Mouse (Mus musculus): ENCODE measurements around the gene 1600014C10Rik.

Gene 1600014C10Rik

DNA sequence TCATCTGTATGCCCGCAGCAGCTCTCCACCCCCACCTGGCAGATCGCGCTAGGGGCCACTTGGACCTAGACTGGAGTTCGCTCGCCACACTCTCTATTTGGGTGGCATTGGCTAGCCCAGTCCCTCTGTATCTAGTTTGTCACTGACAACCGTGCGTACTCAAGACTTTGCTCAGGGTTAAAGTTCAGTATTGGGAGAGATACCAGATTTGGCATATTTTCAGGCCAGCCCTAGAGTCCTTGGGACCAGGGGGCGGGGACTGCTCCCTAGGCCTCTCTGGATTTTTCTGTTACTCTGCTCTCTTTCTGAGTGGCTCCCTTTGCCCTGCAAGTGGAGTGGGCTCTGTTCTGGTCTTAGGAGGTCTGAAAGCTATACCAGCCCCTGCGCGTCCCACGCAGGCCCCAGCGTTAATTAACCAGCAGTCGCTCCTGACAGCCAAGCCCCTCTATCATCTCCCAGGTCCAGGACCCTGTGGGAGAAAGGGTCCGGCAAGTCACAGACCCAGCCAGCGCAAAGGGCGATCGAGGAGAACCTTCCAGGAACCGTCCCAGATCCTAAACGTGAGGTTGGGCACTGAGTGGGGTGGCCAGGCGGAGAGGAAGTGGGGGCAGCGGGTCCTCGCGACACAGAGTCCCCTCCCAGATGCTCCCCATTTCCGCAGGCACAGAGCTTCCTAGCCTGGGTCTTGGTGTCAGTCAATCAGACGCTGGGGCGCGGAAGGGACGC is at the start of gene 1600014C10Rik:
TSS of gene 1600014C10Rik (plus strand) at position 256 of the 726 bp plus-strand sequence.
- no peak for DNase-seq (ENCODE audit: low read depth)

DNA sequence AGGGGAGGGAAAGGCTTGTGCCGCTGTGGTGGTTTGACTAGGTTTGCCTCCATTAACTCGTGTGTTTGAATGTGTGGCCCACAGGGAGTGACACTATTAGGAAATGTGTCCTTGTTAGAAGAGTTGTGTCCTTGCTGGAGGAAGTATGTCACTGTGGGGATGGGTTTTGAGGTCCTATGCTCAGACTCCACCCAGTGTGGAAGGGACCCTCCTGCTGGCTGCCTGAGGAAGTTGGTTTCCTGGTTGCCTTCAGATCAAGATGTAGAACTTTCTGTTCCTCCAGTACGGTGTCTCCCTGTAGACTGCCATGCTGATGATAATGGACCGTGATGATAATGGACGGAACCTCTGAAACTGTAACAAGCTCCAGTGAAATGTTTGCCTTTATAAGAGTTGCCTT is 48.5 kb upstream of the 1600014C10Rik start:
- DNase-seq (ENCODE audit: low read depth), result no peak

DNA sequence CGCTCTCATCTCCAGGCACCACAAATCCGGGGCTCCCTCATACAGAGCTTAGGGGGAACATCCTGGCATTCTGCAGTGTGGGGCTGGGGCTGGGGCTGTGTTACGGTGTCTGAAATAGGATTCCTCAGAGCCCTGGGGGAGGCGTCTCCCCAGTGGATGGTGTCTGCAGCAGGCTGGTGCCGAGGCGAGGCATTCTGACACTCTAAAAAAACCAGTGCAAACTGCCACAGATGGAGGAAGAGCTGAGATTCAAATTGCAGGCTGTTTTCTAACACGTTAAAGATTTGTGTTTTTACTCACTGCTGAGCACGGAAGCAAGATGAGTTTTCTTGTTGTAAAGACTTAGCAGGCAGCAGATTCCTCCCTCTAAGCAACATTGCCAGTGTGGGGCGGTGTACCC is 42.7 kb upstream of the 1600014C10Rik start:
- no peak for DNase-seq (ENCODE audit: low read depth)

DNA sequence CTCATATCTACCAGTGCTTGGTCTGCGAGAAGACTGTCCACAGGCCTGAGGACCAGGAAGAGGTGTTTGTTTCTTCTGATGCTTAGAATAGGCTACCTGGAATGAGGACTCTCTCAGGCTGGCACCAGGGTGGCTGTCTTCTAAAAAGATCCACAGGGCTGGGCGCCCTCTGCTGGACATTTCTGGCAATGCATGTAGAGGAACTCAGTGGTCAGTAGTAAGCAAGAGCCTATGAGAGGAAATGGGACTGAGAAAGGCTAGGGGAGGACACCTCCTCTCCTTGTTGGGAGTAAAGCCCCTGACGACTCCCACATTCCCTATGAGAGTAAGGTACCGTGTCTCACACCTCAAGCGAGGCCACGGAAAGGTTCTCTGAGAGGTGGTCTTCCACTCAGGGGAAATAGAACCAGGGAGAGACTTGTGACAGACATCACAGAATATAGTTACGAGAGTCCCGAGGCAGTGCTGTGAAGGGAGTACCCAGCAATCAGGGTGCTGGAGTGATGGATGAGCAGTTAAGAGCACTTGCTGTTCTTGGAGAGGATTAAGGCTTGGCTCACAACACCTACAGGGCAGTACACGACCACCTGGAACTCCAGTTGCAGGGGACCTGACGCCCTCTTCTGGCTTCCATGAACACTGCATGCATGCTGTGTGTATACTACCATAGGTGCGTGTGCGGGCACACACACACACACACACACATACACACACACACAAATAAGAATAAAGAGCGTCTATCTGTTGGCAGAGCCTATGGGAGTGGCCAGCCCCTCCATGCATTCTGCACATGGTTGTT is 41.1 kb upstream of the 1600014C10Rik start:
- DNase-seq (ENCODE audit: low read depth), result peak; percentile 92

DNA sequence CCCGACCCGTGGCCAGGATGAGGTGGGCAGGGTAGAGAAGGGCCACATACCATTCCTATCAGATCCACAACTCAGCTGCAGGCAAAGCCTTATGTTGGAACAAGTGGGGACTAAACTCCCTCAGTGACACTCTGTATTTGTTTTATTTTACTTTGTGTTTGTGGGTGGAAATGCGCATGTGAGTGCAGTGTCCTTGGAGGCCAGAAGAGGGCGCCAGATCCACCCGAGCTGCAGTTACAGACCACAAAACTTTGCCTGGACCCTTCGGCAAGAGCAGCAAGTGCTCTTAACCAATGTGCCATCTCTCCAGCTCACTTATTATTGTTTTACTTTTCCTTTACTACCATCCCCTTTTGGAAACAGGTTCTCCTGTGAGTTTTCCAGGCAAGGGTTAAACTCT is 35.5 kb upstream of the 1600014C10Rik start:
- DNase-seq (ENCODE audit: low read depth), result no peak

DNA sequence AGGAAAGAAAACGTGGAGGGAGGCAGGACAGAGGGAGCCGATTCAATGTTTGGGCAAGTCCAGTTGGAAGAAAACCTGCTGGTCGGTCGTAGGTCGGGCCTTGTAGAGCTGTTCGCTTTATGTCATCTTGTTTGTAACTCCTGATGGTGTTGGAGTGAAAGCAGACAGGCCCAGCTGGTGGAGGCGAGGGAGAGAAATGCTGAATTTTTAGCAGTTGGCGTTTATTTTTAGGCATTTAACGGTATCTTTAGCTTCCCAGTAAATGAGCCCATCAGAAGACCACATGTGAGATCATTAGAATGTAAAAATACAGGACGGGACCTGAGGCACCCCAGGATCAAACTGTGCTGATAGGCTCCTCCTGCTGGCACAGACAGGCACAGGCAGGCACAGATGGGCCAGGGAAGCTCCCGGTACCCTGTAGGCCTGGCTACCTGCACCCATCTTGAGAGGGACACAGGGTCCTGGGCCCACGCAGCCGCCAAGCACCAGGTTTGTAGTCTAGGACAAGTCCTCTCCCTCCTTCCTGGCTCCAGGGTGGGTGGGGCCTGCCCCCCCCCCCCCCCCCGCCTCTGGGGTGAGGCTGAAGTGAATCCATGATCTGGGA is 31.2 kb upstream of the 1600014C10Rik start:
- no peak for DNase-seq (ENCODE audit: low read depth)

DNA sequence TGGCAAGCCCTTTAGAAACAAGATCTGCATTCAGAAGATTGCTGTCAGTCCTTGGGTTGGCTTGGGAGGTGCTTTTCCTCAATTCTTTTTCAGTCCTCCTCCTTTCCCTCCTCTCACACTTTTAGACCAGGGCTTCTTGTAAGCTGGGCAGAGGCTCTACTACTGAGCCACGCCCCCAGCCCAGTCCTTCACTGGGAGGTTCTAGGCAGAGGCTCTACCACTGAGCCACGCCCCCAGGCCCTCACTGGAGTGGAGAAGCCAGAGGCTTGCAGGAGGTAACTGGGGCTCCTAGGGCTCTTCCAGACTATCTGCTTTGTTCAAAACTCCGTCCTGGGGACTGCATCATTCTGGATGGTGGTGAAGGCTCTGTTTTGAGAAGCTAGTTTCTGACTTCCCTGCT is 30.4 kb upstream of the 1600014C10Rik start:
- DNase-seq (ENCODE audit: low read depth), result no peak

DNA sequence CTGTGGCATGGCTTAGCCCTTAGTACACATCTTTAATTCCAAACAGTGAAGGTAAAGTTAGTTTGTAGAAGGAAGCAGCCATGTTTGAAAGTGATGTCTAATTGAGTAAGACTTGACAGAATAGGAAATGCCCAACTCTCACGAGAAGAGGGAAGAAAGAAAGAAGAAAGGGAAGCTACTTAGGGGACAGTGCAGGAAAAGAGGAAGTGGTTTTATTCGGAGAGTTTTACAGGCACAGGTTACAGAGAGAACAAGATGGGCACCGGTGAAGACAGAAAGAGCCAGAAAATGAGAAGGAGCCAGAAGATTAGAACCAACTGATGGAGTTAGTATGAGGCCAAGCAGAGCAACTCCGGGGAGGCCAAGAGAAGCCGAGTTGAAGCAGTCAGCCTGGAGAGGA is 27.2 kb upstream of the 1600014C10Rik start:
- DNase-seq (ENCODE audit: low read depth), result no peak

DNA sequence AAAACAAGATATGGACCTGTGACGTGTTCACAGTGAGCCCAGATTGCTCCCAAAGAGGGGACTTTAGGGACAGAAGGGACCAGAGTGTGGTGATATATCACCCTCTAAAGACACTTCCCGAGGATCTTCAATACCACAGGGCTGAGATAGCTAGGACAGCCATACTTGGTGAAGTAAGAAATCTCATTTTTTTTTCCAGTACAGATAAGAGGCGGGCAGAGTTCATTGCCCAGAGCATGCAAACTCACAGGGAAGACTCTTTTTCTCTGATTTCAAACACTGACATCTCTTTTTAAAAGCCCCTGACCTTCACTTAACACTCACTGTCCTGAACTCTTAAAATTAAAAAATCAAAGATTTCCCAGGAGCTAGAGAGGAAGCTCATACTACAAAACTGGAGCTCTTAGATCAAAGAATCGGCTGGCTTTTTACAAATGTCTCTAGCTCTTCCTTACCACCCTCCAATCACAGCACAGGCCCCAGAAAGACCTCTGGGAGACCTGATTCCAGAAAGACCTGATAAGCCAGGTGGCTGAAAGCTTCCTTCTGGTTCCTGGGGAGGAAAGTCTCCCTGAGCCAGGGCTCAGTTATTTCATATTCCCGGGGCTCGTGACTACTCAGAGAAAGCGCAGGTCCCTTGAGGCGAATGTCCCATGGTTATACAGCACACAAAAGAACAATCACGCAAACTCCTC is 24.1 kb upstream of the 1600014C10Rik start:
- no peak for DNase-seq (ENCODE audit: low read depth)

DNA sequence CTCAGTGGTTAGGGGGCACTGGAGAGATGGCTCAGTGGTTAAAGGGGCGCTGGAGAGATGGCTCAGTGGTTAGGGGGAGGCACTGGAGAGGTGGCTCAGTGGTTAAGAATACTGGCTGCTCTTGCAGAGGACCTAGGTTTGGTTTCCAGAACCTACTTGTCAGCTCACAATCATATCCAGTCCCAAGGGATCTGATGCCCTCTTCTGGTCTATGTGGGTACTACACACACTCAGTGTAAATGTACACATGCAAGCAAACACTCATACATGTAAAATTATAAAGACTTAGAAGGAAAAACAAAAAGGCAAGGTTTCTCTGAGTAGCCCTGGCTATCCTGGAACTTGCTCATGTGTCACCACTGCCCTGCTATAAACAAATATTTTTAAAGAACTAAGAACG is 21.6 kb upstream of the 1600014C10Rik start:
- DNase-seq (ENCODE audit: low read depth), result peak; percentile 61

DNA sequence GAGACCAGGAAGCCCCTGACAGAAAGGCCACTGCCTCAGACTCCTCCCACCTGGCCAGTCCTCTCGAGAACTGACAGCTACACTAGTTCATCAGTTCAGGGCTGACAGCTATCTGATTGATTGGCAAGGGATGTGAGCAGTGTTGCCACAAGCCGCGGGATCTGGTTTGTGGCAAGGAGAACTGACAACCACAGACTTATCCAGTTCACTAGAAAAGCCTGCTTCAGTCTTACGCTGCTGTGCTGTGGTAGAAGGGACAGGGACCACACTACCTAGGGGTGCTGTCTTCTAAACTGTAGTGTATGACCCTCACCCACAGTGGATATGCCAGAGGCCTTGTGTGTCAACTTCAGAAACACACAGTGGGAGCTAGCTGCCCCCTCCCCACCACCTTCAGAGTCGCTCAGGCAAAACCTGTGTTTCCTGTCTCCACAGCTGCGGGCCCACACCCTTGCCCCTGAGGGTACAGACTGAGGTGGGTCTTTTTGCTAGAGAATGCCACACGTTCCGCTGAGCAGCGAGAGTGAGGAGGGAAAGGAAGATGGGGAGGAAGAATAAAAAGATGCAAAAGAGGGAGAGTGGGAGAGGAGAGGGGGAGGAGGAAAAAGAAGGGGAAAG is 19.5 kb upstream of the 1600014C10Rik start:
- DNase-seq (ENCODE audit: low read depth), result no peak

DNA sequence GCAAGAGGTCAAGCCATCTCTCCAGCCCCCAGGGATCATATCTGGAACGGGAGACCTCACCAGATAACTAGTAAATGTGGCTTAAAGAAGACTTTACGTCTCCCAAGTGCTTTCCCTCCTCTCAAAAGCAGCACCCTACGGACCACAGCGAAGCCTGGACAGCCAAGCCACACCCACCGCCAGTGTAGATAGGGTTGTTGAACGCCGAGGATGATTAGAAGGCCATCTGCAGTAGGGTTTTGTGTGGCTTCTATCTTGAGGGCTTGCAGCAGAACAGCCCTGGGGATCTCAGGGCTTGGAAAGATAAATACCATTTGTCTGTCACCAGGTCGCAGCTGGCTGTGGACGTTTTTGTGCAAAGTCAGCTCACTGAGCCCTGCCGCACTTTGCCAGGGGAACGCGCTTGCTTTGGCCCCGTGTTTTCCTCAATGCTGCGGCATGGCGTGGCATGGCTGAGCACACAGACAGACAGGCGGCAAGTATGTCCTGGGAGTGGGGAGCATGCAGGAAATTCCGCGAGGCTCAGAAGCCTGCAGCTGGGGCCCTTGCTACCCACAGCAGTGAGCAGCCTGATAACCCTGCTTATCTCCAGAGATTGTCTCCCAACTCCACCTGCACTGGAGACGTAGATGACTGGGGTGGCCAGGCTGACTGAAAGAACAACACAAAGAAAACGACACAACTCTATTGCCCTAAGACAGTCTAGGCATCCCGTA is 15.9 kb upstream of the 1600014C10Rik start:
- no peak for DNase-seq (ENCODE audit: low read depth)

DNA sequence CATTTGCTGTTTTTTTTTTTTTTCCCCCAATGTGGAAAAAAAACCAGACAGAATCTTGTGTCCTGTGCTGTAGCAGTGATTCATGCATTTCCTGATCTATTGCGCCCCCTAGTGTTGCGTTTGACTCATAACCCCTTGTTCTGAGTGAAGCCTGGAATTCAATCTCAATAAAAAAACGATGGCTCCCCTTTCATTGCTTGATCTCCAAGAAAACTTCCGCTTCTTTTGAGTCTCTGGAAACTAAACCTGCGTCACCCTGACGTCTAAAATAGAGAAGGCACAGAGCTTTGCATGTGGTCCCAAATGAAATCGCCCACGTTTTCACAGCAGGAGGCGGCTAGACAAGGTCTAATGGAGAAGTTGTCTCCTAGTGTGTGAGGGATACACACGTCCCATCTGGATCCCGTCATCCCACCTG is 15.3 kb upstream of the 1600014C10Rik start:
- peak; percentile 73 for DNase-seq (ENCODE audit: low read depth)

DNA sequence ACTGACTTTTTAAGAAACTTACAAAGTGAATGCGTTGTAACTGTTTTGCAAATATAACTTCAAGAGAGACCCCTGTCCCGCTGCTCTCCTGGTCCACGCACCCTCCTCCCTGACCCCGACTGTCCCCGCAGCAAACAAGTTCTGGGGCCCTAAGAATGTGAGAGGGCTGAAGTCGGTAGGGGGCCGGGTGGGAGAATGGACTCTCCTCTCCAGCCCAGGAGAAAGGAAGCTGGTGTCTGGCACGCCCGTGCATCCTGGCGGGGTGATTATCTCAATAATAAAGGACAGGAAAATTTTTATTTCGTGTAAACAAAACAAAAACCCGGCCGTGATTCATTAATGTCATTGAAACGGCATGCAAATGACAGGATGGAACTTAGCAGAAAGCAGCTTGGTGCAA is 9.1 kb upstream of the 1600014C10Rik start:
- no peak for DNase-seq (ENCODE audit: low read depth)

DNA sequence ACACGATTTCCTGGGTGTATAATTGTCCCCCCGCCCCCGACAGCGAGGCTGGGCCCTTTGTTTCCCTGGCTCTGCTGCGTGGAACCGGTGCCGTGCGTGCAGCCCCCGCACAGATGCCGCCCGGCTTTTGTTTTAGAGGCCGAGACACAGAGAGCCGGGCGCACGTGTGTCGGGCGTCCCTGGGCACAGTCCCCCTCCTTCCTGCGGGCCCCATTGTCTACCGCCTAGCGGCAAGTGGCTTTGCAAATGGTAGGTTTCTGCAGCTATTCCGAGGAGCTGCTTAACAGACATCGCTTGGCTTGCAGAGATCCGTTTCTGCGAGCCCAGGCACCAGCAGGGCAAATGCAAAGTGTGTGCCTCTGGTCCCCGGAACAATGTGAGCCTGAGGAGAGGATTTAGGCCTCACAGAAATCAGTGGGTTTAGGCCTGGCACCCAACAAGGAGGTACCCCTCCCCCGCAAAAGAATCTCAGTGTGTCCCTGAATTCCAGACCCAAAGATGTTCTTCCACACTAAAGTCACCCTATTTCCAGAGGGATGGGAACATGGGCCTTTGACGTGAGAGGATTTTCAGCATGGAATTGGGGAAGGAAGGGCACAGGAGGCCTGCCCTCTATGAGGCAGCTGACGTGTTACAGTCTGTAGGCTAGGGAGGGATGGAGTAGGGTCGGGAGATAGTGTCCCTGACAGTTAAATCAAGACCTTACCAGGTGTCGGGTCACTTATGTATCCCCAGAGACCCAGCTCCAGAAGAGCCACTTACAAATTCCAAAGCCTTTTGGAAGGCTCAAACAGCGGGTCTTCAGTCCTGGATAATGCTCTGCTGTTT is 8.5 kb upstream of the 1600014C10Rik start:
- no peak for DNase-seq (ENCODE audit: low read depth)

DNA sequence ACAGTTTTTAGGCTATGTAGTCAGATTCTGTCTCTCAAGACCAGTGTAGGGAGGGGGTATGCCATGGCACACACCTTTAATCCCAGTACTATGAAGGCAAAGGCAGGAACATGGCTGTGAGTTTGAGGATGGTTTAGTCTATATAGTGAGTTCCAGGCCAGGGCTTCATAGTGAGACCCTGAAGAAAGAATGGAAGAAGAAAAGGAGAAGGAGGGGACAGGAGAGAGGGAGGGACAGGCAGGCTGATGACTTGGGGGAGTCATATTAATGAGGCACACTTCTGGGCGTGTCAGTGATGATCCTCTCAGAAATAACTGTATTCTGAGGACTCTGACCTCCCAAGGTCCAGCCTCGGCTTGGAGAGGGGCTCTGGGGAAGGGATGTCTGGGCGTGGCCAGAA is 7.0 kb upstream of the 1600014C10Rik start:
- DNase-seq (ENCODE audit: low read depth), result no peak

DNA sequence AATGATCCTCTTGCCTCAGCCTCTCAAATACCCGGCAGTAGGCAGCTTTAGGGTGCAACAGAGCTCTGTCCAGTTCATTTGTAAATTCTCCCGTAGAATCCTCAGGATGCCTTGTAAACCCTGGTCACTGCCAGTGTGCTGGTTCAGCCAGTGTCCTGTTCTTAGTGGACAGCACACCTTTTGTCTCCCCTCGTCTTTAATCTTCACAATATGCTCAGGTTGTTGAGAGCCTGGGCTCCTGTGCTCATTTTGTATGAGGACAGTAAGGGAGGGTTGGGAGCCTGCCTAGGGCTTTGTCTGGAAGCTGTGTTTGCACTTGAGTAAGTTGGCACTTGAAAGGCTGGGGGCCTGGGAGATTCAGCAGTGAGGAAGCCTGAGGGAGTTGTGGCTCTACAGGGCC is 3.1 kb upstream of the 1600014C10Rik start:
- no peak for DNase-seq (ENCODE audit: low read depth)

DNA sequence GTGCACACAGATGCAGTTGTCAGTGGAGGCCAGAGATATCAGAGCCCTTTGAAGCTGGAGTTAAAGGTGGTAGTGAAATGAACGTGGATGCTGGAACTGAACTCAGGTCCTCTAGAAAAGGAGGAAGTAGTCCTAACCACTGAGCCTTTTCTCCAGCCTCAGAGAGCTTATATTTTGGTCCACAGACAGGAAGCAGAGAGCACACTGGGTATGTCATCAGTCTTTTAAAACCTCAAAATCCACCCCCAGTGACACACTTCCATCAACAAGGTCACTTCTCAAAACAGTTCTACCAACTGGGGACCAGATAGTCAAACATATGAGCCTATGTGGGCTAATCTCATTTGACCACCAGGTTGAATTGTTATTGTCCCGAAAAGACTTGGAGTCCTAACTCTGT is 1.7 kb upstream of the 1600014C10Rik start:
- DNase-seq (ENCODE audit: low read depth), result peak; percentile 30

DNA sequence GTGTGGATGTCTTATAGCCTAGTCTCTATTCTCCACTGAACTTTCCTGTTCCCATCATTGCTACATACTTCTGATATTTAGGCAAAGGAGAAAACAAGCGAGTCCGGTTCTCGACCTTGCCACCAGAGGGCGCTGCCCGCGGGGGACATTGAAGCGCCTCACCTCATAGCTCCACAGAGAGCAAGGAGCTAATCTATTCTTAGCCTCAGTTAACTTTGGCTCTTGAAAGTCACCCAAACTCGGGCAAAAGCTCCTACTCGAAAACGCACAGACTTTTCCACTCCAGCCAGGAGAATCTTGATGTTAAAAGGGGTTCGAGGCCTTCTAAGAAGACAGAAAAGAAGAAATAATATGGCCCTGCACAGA is 438 bp upstream of the 1600014C10Rik start:
- peak; percentile 94 for DNase-seq (ENCODE audit: low read depth)

DNA sequence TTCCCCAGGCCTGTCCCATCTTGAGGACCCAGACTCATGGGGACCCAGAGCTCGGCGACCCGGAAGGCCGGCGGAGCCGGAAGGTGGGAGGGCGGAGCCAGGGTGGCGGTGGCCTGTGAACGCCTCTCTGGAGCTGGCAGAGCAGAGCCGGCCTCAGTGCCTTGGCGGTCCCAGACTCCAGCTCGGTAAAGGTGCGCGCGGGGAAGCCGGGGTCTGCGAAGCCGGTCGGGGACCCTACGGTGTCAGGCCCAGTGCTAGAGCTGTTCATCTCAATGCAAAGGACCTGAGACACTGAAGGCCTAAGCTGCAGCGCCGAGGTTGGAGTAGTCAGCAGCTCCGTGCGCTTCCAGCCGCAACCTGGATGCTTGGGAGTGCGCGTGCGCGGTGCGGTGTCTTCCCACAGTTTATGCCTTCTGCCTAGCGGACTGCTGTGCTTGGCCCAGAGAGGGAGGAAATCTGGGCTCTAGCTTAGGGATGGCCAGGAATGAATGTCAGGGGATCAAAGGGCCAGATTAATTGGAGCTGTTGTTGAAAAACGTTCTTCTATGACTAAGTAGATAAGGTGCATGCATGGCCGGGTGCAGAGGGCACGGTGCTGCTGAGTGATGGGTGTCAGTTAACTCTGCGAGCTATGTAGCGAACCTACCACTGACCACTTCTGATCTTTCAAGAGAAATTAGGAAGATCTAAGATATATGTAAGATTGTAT is 846 bp downstream of the 1600014C10Rik start:
- peak; percentile 90 for DNase-seq (ENCODE audit: low read depth)
